Mouse (Mus musculus) thymus, postnatal 10 days (tissue): Measurements from ENCODE around the gene Kat6b.
"Not testable (repeated sequence)": the region's sequence is repeated elsewhere in the genome, so short reads cannot be mapped to it uniquely, and the experiment has no call there.

ENCODE experiments used
- DNase-seq, 2 experiments: peaks; one replicate each; pipeline ENCODE4 v3.0.0; 2021; ENCODE audit warnings: low spot score in 2 of 2

Gene Kat6b

DNA sequence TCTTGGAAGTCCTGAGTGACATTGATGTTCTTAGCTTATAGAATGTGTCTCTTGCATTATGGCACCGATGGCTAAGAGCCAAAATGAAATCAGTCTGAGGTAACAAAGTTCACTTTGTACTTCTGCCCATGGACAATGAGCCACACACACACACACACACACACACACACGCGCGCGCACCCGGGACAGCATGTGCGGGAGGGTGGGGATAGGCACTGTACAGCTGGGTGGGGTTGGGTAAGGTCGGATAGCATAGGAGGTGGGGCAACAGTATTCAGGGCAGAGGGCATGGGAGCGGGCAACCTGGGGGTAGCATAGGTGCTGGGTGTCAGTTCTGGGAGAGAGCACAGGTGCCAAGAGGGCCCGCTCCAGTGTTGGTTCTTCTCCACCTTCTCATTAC lies 3.5 kb downstream of the Kat6b start:
- no peak for DNase-seq

DNA sequence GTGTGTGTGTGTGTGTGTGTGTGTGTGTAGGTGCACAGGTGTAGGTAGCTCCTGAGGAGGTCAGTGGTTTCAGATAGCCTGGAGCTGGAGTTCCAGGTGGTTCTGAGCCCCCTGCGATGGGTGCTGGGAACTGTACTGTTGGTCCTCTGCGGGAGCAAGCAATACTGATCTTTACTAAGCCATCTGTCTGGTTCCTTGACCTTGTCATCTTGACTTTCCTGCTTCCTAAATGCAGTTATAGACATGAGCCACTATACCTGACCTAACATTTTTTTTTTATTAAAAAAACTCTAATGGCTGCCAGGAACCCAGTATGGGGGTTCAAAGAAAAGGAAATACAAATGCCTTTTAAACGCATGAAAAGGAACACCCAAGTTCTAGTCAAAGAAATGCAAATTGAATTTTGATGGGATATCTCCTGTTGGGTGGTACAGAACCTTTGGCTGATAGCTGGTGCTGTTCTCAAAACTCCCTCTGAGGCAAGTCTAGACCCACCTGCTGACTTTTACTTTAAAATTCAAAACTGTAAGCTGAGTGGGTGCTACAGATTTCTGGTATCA lies 4.8 kb downstream of the Kat6b start:
- DNase-seq = no peak

DNA sequence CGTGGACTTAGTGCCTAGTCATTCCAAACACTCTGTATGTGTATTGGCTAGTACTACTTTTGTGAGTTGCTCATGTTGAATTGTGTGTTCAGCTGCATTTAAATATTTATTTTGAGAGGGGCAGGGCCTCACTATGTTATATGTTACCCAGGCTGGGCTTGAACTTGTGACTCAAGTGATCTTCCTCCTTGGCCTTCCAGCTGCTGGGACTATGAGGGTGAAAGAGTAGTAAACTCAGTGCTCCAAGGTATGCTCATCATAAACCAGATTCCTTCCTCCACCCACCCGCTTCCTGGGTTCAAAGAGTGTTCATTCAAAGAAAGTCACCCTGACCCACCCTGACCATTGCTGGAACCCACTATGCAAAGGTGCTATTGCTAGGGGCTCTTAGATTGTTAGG lies 5.9 kb downstream of the Kat6b start:
- not testable (repeated sequence) for DNase-seq

DNA sequence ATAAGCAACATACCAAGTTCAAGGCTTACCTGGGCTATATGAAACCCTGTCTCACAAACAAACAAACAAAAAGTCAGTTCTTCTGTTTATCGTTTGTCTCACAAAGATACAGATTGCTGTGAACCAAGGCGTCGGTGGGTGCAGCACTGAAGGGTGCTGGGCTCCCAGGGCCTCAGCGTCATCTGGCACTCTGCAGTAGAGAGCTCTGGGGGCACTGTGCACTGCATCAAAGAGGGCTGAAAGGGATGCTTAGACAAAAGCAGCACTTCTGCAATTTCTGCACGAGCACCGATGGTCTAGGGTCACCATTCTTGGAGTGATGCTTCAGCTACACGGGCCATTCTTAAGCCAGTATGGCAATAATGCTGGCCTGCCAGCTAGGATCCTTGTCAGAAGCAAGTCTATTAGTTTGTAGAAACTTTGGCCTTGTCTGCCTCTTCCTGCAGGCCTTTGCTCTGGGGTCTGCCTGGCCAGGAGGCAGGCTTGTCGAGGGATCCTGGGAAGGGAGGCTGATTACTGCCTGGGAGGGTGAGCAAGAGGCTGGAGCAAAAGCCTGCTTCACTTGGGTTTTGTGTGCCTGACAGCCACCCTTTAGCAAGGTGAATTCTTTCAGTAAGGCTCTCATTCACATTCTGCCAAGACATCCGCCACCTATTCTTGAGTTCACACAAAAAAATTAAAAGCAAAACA lies 7.3 kb downstream of the Kat6b start:
- not testable (repeated sequence) for DNase-seq

DNA sequence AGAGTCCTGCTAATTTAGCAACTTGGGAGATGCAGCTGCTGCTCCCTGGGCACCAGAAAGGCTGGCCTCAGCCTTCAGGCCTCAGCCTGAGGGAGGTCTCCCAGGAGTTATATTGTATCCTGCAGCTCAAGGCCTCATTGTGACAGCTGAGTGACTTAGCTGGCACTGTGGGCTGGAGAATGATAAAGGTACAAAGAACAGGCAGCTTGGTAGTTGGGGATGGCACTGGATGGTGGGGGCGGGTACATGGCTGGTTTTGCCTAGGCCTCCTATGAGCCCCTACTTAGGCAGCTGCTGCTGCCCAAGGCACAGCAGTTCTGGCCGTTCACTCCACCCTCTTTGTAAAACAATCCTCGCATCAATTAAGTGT lies 7.9 kb downstream of the Kat6b start:
- DNase-seq = no peak

DNA sequence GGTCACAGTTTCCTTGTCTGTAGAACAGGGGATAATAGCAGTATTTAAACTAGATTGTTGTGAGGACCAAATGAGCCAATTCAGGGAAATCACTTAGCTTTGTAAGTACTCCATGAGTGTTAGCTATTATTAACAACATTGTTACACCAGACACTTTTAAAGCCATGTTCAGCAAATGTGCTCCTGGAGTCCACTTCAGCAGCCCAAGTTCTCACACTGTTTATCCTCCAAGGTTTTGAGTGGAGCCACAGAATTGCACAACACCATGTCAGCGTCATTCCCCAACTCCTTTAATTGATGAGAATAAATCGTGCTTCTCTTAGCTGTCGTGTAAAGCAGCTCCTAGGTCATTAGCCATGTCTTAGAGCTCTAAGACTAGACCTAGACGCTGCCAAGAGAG lies 8.9 kb downstream of the Kat6b start:
- no peak for DNase-seq

DNA sequence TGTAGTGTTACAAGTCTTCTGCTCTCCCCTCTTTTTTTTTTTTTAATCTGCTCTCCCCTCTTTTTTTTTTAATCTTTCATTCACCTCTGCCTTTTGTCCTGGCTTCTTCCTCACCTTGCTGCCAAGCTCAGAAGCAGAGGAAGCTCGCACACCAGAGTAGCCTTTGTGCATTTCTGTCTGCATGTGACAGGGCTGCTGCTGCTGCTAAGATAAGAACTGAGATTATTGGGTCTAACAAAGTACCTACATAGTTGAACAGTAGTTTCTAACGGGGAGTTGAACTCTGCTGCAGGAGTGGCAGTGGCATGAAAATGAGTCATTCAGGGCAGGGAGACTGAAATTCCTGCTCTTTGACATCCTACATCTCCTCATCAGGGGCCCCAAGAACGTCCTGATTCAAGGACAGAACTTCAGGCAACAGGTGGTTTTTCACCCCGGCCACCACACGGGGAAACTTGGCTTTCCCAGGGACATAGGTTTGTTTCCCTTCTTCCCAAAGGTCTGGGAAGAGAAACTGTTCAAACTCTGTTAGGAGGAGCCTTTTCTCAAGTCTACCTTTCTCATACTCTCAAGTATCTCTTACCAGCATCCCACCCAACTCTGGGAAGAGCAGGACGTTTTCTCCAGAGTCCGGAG lies 17.2 kb downstream of the Kat6b start:
- peak in 1 of 2 experiments; percentile 6 for DNase-seq

DNA sequence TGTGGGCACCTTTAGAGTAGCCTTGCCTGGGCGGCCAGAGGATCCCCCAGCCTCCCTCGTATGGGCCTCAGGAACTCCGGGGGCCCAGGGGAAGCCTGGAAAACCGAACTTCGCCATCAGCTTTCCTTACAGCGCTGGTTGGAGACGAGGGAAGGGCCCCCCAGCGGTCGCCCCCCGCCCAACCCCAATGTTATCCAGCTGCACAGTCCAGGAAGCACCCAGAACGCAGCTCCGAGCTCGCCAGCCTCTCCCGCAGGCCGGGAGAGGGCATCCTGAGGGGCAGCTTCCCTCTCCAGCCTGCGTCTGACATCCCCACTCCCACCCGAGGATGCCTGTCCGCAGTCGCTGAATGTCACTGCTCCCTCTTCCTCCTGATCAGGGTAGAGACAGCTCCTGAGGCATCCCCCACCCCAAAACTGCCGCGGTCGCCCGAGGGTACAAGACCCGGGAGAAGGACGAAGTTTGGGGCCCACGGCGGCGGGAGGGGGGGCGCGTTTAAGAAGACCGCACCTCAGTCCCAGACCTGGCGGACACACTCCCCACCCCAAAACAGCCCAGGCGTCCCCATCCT lies 17.9 kb downstream of the Kat6b start:
- peak; percentile 54 to 63 for DNase-seq

DNA sequence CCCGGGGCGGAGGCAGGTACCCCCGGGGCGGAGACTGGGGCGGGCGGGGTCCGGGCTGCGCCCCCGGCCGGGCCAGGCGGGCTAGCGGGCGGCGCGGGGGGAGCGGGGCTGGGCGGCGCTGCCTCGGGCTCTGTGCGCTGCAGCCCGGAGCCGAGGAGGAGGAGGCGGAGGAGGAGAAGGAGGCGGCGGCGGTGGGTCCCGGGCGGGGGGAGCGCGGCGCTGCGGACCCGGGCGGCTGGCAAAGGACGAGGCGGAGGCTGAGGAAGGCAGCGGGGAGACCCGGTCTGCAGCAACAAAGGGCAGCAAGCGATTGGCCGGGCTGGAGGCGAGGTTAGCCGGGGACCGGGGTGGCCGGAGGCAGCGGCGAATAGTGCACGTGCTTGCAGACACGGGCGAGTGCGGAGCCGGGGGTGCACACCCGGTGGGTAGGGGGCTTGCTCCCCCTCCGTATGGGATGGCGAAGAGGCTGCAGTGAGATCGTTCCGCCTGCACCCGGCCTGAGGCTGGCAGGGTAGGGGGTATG lies 18.5 kb downstream of the Kat6b start:
- peak in 1 of 2 experiments; percentile 69 for DNase-seq

DNA sequence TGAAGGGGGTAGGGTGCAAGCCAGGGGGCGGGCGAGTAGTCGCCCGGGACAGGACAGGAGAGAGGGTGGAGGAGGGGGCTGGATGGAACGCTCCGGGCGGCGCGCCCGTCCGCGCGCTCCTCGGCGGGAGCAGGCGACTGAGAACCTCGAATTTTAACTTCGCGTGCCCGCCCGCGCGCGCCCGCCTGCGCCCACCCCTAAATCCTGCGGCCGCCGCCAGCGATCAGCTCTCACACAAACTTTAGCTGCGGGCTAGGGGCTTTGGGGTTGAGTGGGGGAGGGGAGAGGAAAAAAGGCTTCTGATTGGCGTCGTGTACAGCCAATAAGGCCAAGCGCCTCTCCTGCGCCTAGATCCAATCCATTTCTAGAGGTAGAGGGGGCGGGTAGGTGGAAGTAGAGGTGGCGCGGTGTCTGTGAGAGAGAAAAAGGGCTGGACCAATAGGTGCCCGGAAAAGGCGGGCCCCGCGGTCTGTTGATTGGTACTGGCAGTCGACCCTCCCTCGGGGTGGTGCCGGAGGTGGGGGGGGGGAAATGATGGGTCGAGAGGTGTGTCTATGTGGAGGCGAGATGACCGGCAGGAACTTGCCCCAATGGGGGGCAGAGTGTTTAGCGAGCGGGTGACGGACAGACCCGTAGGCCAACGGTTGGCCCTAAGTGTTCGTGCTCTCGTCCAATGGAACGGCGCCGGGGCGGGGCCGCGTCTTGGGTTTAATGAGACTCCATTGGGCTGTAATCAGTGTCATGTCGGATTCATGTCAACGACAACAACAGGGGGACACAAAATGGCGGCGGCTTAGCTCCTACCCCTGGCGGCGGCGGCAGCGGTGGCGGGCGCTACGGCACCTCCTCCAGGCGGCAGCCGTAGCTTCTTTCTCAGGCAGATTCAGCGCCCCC lies 19.2 kb downstream of the Kat6b start:
- peak; percentile 98 to 100 for DNase-seq

DNA sequence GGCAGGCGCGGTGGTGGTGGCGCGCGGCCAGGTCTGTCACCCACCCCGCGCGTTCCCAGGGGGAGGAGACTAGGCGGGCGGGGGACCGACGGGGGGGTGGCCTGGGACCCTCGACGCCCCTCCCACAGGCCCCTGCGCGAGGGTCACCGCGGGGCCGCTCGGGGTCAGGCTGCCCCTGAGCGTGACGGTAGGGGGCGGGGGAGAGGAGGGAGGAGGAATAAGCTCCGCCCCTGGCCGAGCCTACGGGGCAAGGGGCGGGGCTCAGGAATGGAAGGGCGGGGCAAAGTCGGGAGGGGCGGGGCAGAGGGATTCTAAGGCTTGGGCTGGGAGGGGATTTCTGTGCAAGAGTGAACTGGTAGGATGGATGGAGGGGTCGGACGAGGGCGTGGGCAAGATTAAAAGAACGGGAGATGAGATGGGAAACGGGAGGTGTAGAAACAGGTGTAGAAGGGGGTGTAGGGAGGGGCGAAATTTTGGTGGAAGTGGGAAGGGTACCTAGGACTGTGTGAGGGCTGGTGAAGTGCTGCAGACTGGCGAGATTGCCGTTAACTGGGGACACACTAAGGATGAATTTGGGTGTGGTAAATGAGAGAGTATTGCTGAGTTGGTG lies 19.9 kb downstream of the Kat6b start:
- peak in 1 of 2 experiments; percentile 90 for DNase-seq

DNA sequence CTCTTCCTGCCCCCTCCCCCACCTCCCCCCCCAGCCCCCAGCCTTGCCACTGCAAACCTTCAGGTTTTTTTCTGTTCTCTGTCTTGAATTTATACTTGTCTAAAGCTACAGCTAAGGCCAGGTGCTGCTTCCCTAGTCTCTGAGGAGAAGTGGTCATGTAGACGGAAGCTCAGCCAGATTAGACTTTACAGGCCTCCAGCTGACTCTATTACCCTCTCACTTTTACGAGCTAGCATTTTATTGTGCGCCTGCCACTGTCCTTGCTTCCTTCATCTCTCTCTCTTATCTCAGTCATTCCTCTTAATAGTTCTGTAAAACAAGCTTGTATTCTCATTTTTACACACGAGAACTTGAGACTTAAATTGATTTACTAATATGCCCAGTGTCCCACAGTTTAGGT lies 23.8 kb downstream of the Kat6b start:
- DNase-seq = no peak

DNA sequence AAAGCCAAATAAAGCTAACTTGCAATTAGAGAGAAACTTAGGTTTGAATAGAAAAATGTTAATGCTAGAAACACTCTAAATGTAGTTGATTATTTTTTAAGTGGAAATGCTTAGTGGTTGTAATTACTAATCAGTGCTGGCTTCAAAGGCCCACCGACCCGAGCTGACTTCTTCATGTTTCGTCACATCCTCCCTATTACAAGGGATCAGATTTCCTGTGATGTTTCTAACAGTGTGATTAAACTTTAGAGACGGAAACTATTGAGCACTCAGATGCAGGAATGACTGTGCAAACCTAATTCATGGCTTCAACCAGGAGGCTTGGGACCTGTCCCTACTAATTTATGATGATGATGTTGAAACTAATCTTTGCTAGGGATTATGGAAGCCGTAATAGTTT lies 25.8 kb downstream of the Kat6b start:
- no peak for DNase-seq

DNA sequence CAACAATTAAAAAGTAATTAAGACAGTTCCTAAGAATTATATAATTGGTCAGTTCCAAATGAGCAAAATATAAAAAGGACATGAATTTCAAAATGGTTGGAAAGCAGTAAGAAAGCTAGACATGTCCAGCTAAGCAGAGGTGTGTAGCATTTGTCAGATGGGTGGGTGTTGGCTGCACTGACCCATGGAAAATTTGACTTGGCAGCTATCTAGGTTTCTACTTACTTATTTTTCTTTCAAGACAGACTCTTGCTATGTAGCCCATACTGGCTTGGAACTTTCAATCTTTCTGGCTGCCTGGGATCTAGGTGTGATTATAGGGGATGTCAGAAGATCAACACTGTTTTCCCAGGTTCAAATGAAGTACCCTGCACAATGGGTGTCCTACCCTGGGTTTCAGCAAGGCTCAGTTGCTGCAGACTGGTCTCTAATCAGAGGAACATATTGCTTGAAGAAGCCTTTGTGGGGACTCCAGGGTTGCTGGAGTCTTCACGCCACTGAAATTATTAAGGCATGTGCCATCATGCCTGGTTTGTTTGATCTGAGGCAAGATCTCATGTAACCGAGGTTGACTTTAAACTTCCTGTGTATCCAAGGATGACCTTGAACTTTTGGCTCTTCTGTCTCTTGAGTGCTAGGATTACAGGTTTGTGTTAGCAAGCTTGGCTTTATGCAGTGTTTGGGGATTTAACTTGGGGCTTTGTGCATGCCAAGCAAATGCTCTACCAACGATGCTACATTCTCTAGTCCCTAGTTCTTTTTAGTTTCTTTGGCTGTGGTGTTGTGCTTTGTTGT lies 28.1 kb downstream of the Kat6b start:
- no peak for DNase-seq

DNA sequence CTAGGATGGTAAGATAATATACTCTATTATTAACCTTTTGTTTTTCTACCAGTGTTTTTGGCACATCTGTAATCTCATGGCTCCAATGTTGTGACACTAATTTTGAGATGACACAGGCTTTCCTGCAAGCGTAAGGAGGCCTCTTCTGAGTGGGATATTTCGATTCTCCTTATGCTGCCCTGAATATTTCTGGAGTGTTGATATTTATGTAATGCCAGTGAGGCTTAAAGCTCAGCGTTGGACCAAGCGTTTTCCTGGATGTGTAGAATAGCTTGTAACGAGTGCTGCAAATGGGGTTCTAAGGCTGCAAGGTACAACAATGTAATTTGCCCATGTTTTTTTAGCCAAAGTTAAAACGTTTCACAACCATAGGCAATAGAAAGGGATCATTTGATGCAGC lies 30.2 kb downstream of the Kat6b start:
- DNase-seq = no peak

DNA sequence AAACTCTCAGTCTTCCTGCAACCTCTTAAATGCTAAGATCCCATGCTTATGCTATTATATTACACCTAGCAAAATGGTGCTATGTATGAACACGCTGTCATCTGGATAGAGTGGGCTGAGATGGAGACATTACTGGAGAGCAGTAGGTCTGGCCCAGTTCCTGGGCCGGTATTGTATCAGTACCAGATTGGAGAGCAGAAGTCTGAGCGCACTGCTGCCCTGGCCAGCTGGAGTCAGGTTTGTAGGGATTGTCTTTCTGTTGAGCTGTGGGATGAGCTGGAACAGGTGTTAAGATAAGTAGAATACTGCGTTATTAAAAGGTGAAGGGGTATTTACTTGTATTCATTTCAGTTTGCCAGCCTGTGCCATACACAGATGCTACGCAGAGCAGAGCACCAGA lies 34.3 kb downstream of the Kat6b start:
- DNase-seq = no peak

DNA sequence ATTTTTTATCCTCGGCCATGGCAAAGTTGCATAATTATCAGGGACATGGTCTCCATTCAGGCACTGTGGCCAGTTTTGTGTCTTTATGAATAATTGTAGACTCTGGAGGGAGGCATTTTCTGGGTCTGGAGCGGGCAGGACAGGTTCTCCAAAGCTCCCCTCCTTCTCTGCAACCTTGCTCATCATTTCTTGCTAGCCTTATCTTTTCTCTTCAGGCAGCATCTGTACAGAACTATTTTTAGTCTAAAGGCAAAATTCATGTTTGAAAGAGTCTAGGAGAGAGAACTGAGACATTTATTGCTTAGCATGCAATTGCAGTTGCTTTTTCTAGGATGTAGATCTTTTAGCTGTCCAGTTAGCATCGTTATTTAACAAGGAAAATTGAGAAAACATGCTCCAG lies 38.1 kb downstream of the Kat6b start:
- no peak for DNase-seq

DNA sequence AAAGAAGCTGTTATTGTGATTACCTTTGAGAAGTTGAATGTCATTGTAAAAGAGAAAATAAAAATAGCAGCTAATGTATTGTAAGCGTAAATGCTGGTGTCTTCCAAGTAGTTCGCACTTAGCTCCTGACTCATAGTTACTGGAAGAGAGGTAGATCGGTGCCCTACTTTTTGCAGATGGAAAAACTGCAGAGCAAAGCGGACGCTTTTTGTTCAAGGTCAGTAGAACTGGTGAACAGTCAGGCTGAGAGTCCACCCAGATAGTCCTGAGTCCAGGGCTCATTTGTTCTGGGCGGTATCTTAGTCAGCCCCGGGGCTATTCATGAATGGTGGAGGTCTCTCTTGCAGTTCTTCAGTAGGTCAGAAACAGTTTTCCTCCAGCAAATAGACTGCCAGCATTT lies 39.3 kb downstream of the Kat6b start:
- no peak for DNase-seq

DNA sequence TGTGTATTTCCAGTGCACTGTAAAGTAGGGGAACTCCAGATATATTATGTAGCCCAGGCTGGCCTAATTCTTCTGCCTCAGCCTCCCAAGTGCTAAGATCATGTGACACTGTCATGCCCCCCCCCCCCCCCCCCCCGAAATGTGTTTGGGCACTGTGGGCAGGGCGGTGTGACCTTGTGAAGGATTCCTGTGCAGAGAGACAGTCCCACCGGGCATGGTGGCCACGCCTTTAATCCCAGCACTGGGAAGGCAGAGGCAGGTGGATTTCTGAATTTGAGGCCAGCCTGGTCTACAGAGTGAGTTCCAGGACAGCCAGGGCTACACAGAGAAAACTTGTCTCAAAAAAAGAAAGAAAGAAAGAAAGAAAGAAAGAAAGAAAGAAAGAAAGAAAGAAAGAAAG lies 40.3 kb downstream of the Kat6b start:
- not testable (repeated sequence) for DNase-seq

DNA sequence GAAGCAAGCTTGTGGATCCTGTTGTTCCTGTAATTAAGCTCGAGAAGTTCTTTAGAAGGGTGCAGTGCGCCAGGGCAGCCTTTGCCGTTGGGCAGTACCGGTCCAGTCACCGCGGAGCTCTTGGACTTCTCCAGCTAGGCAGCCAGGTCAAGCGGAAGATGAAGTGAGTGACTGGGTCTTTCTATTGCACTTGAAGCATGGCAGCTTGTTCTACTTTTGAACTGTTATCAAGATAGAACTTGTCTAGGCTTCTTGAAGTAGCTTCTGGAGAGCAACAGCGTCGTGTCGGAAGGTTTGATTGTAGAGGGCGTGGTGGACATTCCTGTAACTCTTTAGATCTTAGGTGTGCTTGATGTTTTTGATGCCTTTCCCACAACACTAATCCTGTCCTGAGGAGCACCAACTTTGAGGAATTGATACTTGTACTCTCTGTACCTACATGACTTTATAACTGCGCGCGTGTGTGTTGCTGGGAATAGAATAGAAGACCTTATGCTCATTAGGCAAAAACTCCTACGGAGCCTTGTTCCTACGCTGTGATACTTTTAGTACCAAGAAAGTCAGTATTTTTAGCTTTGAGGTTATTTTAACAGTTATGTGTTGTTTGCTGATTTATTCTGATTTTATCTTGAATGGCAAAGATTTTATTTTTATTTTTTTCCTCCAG lies 41.2 kb downstream of the Kat6b start:
- no peak for DNase-seq
